Mouse (Mus musculus) intestine, embryonic 14.5 days (tissue): Measurements from ENCODE around the gene Gm21992. TPM values are rescaled to one million over a fixed set of nuclear protein-coding genes. Genes with fewer than 3 reads are reported as not detected.

Experiments
- ATAC-seq: fragments of 200-750 bp; cut with Nextera tagmentation; replicated peaks from 2 replicates; pipeline ENCODE4 v1.8.0; 2017; ENCODE audit warnings: low read depth, moderate number of reproducible peaks, moderate TSS enrichment, moderate library complexity; ENCODE audit not compliant: low FRiP score, low TSS enrichment
- DNase-seq: peaks from one replicate; pipeline ENCODE4 v3.0.0-alpha.2; 2018; ENCODE audit warnings: low spot score
- H3K27ac ChIP-seq: fragments of 300-500 bp; sonication (generic); 2 replicates; pipeline ENCODE4 v1.5.1; 2014; ENCODE audit warnings: low read depth, mild to moderate bottlenecking, control low read depth
- H3K27me3 ChIP-seq: fragments of 300-500 bp; sonication (generic); replicated peaks from 2 replicates; pipeline ENCODE4 v1.6.1; 2014; ENCODE audit warnings: low read length, control low read depth; ENCODE audit not compliant: control insufficient read depth, insufficient read depth
- H3K36me3 ChIP-seq: fragments of 300-500 bp; sonication (generic); 2 replicates; pipeline ENCODE4 v1.6.1; 2014; ENCODE audit warnings: low read length, control low read depth; ENCODE audit not compliant: control insufficient read depth, insufficient read depth
- H3K4me1 ChIP-seq: fragments of 300-500 bp; sonication (generic); replicated peaks from 2 replicates; pipeline ENCODE4 v1.6.1; 2014; ENCODE audit warnings: low read length, control low read depth, mixed read lengths; ENCODE audit not compliant: control insufficient read depth, insufficient read depth
- H3K4me2 ChIP-seq: fragments of 300-500 bp; sonication (generic); 2 replicates; pipeline ENCODE4 v1.6.1; 2014; ENCODE audit warnings: low read length
- H3K4me3 ChIP-seq: fragments of 300-500 bp; sonication (generic); 2 replicates; pipeline ENCODE4 v1.5.1; 2014; ENCODE audit warnings: low read depth, low read length, control low read depth, mixed read lengths
- H3K9ac ChIP-seq: fragments of 300-500 bp; sonication (generic); 2 replicates; pipeline ENCODE4 v1.6.1; 2014; ENCODE audit warnings: mild to moderate bottlenecking, low read length
- H3K9me3 ChIP-seq: fragments of 300-500 bp; sonication (generic); 2 replicates; pipeline ENCODE4 v1.6.1; 2016; ENCODE audit warnings: low read length, control low read depth; ENCODE audit not compliant: control insufficient read depth
- whole genome bisulfite sequencing: fragments of 180-500 bp; shearing (Covaris S2); extraction: QIAGEN DNeasy Blood & Tissue Kit; methylation state at CpG from one replicate; pipeline ENCODE4 v1.1.7; 2014; 5-methylcytosine and 5-hydroxymethylcytosine counted together
- polyA plus RNA-seq: library from polyadenylated mRNA; unstranded; fragments of >200 nt; fragmentation: Nextera tagmentation; extraction: Ambion mirVana; gene quantifications from 2 replicates; pipeline ENCODE4 v1.2.1, GENCODE M21; 2014

Gene Gm21992
- polyA plus RNA-seq, 1 experiment from 2014 or later = 25.7 TPM

DNA sequence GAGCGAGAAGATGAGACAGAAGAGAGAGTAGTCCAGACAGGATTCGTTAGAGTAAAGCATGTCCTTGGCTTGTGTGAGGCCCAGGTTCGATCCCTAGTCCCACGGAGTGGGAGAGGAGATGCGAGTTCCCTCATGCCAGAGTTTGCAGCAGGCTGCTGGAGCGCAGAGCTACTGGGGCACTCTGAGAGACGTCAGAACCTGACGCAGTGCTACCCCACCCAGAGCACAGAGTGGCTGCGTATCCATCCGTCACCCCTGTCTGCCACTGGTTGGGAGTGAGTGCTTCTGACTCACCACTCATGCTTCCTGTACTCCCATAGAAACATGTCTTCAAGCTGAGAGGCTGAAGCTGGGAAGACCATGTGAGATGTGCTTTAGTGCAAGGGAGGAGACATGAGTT lies 69.9 kb downstream of the Gm21992 start:
- Histone ChIP-seq H3K27me3 (no peaks in the 10 kb centered on the region), H3K9me3 (no peaks in the 10 kb centered on the region), H3K36me3 (0 out of 2 replicates have a peak, but pooled peaks cover 5% of the 10 kb centered on the region), H3K9ac (no peak overlapping the region), H3K27ac (no peak overlapping the region), H3K4me2 (no peak overlapping the region), H3K4me1 (no peaks in the 10 kb centered on the region), H3K4me3 (no peak overlapping the region)
- WGBS = 69% methylated on average over 10 of the region's 10 CpGs
- ATAC-seq = no peak
- no peak for DNase-seq

DNA sequence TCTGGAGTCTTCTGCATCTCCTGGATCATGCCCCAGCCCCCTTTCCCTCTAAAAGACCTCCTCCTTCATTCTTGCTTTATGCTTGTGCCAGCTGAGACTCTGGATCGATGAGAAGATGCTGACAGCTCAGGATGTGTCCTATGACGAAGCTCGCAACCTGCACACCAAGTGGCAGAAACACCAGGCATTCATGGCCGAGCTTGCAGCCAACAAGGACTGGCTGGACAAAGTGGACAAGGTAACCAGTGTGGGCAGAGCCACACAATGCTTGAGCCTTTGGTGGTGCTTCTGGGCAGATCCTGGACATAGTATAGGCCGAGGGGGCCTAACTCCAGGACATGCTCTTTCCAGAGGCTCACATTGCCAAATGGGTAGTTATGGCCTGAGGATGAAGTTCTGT lies 71.7 kb downstream of the Gm21992 start:
- Histone ChIP-seq H3K4me1 (no peaks in the 10 kb centered on the region), H3K4me3 (no peak overlapping the region), H3K9me3 (no peaks in the 10 kb centered on the region), H3K9ac (no peak overlapping the region), H3K36me3 (0 out of 2 replicates have a peak, but pooled peaks cover 5% of the 10 kb centered on the region), H3K4me2 (no peak overlapping the region), H3K27ac (no peak overlapping the region), H3K27me3 (no peaks in the 10 kb centered on the region)
- no peak for DNase-seq
- ATAC-seq = no peak
- 96% methylated on average over 5 of the region's 5 CpGs for WGBS

DNA sequence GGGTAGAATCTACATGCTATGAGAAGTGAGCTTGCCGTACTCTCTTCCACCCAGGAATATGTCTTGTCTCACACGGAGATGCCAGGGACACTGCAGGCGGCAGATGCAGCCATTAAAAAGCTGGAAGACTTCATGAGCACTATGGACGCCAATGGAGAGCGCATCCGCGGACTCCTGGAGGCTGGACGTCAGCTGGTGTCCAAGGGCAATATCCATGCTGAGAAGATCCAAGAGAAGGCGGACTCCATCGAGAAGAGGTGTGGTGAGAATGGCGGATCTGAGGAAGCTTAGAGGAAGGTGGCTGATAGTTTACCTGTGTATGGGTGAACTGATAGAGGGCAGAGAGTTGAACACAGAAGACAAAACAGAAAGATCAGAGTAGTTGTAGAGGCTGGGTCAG lies 72.4 kb downstream of the Gm21992 start:
- Histone ChIP-seq H3K4me1 (no peaks in the 10 kb centered on the region), H3K27me3 (no peaks in the 10 kb centered on the region), H3K36me3 (0 out of 2 replicates have a peak, but pooled peaks cover 2% of the 10 kb centered on the region), H3K9me3 (no peaks in the 10 kb centered on the region), H3K4me3 (no peak overlapping the region), H3K9ac (no peak overlapping the region), H3K4me2 (no peak overlapping the region), H3K27ac (no peak overlapping the region)
- 93% methylated on average over 11 of the region's 11 CpGs for WGBS
- ATAC-seq (no peak), DNase-seq (no peak)

DNA sequence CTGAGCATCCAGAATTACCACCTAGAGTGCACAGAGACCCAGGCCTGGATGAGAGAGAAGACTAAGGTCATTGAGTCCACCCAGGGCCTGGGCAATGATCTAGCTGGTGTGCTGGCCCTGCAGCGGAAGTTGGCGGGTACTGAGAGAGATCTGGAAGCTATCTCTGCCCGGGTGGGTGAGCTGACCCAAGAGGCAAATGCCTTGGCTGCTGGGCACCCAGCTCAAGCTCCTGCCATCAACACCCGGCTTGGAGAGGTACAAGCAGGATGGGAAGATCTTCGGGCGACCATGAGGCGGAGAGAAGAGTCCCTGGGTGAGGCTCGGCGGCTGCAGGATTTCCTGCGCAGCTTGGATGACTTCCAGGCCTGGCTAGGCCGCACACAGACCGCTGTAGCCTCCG lies 73.5 kb downstream of the Gm21992 start:
- no peak overlapping the region for H3K4me3 ChIP-seq
- no peak overlapping the region for H3K9ac ChIP-seq
- H3K9me3 ChIP-seq = no peaks in the 10 kb centered on the region
- DNase-seq = no peak
- H3K27me3 ChIP-seq = no peaks in the 10 kb centered on the region
- no peaks in the 10 kb centered on the region for H3K36me3 ChIP-seq
- no peak overlapping the region for H3K4me2 ChIP-seq
- no peak for ATAC-seq
- 87% methylated on average over 13 of the region's 13 CpGs for WGBS
- H3K4me1 ChIP-seq = no peaks in the 10 kb centered on the region
- no peak overlapping the region for H3K27ac ChIP-seq

DNA sequence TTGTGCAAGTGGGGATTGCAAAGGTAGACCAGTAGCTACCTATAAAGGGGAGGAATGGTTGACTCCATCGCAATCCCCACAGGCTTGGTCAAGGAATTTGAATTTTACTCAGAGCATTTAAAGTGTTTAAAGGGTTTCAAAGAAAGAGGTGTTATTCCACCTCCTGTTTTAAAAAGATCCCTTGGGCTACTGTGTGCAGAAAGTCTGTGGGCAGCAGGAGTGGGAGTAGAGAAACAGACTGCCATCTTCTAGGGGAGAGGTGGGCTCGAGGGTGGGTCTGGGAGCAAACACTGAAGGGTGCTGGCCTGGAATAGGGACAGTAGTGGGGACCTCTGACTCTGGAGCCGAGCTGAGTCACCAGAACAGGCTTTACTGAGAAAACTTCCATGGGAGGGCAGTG lies 78.4 kb downstream of the Gm21992 start:
- H3K4me2 ChIP-seq = no peak overlapping the region
- H3K4me3 ChIP-seq = no peak overlapping the region
- H3K4me1 ChIP-seq = no peaks in the 10 kb centered on the region
- ATAC-seq (no peak), DNase-seq (no peak)
- no peak overlapping the region for H3K27ac ChIP-seq
- no peaks in the 10 kb centered on the region for H3K9me3 ChIP-seq
- WGBS = 83% methylated on average over 3 of the region's 3 CpGs
- H3K36me3 ChIP-seq = no peaks in the 10 kb centered on the region; the same call in 1 of the 2 replicates
- H3K27me3 ChIP-seq = no peaks in the 10 kb centered on the region
- H3K9ac ChIP-seq = no peak overlapping the region

DNA sequence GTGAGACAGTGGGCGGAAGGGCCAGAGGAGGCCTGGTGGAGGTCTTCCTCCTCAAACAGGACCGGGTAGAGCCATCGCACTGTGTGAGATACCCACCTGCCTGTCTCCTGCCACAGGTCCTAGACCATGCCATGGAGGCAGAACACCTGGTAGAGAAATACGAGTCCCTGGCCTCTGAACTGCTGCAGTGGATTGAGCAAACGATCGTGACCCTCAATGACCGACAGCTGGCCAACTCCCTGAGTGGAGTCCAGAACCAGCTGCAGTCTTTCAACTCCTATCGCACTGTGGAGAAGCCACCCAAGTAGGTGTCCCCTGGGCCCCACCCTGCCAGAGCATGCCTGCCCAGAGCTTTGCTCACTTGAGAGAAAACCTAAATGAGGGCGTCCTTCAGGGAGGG lies 82.2 kb downstream of the Gm21992 start:
- Histone ChIP-seq H3K4me3 (no peak overlapping the region), H3K27me3 (no peaks in the 10 kb centered on the region), H3K4me1 (no peaks in the 10 kb centered on the region), H3K9me3 (no peaks in the 10 kb centered on the region), H3K4me2 (no peak overlapping the region), H3K9ac (no peak overlapping the region), H3K27ac (no peak overlapping the region), H3K36me3 (no peaks in the 10 kb centered on the region; the same call in 1 of the 2 replicates)
- ATAC-seq = no peak
- DNase-seq = no peak
- WGBS = 86% methylated on average over 9 of the region's 9 CpGs

DNA sequence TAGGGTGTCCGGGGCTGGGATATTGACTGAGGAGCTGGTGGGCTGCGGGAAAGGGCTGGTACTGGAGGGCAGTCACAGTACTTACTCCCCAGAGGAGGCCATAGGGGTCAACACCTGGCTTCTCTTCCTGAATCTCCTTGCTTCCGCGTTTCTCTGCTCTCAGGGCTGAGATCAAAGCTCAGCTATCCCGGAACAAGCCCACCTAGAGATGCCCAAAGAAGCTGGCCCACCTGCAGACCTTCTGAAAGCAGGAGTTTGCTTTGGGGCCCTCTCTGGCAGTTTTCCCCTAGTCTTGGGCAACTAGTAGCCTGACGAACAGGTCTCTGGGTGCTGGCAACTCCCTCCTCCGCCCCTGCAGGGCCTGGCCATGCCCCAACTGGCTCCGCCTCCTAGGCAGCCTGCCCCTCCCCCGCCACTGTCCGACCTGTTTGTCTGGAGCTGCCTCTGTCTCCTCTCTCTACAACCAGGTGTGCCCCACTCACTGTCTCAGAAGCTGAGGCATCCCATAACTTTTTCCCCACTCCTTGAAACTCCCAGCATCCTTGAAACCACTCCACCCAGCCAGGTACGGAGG lies 90.7 kb downstream of the Gm21992 start:
- Histone ChIP-seq H3K27ac (no peak overlapping the region), H3K4me3 (peak overlapping the region; percentile 25), H3K9ac (no peak overlapping the region), H3K4me1 (no peaks in the 10 kb centered on the region), H3K4me2 (peak overlapping the region; percentile 41), H3K27me3 (no peaks in the 10 kb centered on the region), H3K9me3 (no peaks in the 10 kb centered on the region), H3K36me3 (no peaks in the 10 kb centered on the region)
- DNase-seq = peak; percentile 80
- ATAC-seq = peak; percentile 57; the same call in 1 of the 2 replicates
- 23% methylated on average over 11 of the region's 11 CpGs for WGBS

DNA sequence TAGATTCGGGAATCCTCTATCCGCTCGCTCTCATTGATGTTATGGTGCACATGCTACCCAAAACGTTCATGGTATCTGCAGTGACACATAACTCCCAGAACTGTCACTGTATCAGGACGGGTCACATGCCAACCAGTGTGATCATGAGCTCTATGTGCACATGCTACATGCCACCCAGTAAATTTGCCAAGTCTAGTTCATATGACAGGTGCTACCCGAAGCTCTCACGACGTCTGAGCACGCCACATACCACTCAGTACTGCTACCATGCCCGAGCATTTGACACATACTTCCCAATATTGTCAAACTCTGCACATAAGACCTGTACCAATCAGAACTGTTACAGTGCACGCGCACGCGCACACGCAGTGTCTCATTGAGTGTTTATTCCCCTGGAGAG lies 91.3 kb downstream of the Gm21992 start:
- 82% methylated on average over 15 of the region's 15 CpGs for WGBS
- Histone ChIP-seq H3K4me1 (no peaks in the 10 kb centered on the region), H3K9me3 (no peaks in the 10 kb centered on the region), H3K36me3 (no peaks in the 10 kb centered on the region), H3K4me3 (no peak overlapping the region), H3K4me2 (peak overlapping the region; percentile 41), H3K27me3 (no peaks in the 10 kb centered on the region), H3K27ac (no peak overlapping the region), H3K9ac (no peak overlapping the region)
- DNase-seq (no peak), ATAC-seq (no peak)

DNA sequence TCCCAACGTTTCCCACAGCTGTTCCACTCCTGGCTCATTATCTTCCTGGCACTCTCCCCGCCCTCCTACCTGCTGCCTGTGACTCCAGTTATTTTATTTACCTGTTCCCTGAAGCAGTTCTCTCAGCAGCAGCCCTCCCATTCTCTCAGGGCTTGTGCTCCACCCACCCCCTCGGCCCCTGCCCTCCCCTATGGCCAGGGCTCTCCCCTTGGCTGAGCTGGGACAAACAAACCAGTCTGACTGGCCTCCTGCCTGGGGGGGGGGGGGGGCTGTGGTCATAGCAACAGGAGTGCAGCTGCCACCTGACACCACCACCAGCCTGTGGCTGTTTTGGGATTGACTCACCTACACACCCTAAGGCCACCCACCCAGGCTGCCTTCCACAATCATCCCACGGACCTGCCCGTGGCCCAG lies 92.1 kb downstream of the Gm21992 start:
- Histone ChIP-seq H3K27ac (no peak overlapping the region), H3K4me3 (no peak overlapping the region), H3K36me3 (no peaks in the 10 kb centered on the region), H3K9ac (no peak overlapping the region), H3K9me3 (no peaks in the 10 kb centered on the region), H3K4me2 (0 out of 2 replicates have a peak overlapping the region, but pooled peaks have one; percentile 41), H3K27me3 (peaks cover 7% of the 10 kb centered on the region), H3K4me1 (no peaks in the 10 kb centered on the region)
- ATAC-seq = peak; percentile 68
- WGBS = 17% methylated on average over 5 of the region's 5 CpGs
- DNase-seq = no peak
